Mouse (Mus musculus): ENCODE data around the gene Tmem117. TPM values are rescaled to one million over a fixed set of nuclear protein-coding genes. Genes with fewer than 3 reads are reported as not detected.

Gene Tmem117
- polyA plus RNA-seq, 1 experiment from 2014 or later: 22.1 TPM

DNA sequence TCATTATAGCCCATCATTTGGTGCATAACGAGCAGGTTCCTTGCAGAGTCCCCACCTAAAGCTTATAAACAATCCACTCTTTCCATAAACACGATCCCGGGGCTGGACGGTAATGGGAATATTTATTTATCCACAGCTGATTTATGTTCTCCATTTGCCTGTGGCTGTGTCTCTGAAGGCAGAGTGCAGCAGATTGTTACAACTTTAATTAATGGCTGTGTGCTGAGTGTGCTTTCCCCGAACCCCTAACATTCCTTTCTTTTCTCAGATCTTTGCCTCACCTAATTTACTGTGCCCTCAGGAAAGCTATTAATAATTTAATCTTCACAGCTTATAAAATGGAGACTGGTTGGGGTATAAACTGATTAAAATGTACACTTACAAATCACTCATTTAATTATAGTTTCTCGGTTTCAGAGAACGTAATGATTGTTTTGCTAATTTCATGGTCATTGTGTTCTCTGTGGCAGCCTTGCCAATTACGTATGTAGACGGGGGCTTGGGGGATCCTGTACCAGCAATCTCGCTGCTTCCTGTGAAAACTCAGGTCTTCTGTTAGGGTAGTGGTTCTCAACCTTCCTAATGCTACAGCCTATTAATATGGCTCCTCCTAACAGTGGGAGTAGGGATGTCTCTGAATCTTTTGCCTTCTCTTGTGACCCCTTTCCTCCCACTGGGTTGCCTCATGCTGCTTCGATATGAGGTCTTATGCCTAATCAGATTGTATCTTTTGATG lies 275.8 kb downstream of the Tmem117 start:
- no peak overlapping the region for H3K4me3 ChIP-seq (replicated peaks)
- no peaks in the 10 kb centered on the region for H3K9me3 ChIP-seq (replicated peaks)
- H3K9ac ChIP-seq (replicated peaks): no peak overlapping the region
- 18% methylated on average over 11 of the region's 11 CpGs for WGBS
- peak; percentile 57 for ATAC-seq (ENCODE audit: low FRiP score)
- H3K4me2 ChIP-seq: no peak overlapping the region
- H3K36me3 ChIP-seq: no peaks in the 10 kb centered on the region
- no peaks in the 10 kb centered on the region for H3K27me3 ChIP-seq (replicated peaks)
- H3K4me1 ChIP-seq: peaks cover 11% of the 10 kb centered on the region
- H3K27ac ChIP-seq (replicated peaks): no peak overlapping the region; the same call in 1 of the 2 replicates

DNA sequence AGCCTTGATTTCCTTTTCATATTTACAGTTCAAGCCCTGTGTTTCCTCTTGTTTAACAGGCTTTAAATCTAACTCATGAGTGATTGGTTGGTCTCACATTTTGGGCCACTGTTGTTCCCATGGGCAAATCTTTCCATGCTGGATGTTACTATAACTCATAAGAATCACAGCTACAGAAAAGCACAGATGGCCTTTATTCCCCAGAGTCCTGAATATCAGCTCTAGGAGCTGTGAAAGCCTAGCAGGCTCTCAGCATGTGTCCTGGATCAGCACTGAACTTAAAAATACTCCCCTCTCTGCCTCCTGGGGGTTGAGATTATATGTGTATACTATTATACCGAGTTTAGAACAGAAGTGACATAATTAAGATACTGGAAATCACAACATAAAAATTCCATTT lies 292.6 kb downstream of the Tmem117 start:
- Histone ChIP-seq H3K9ac (replicated peaks) (no peak overlapping the region), H3K27ac (replicated peaks) (no peak overlapping the region), H3K4me3 (replicated peaks) (no peak overlapping the region), H3K27me3 (replicated peaks) (no peaks in the 10 kb centered on the region), H3K36me3 (no peaks in the 10 kb centered on the region), H3K4me1 (no peaks in the 10 kb centered on the region), H3K4me2 (no peak overlapping the region), H3K9me3 (replicated peaks) (no peaks in the 10 kb centered on the region)
- 17% methylated on average over 1 of the region's 1 CpGs for WGBS
- no peak for ATAC-seq (ENCODE audit: low FRiP score)

DNA sequence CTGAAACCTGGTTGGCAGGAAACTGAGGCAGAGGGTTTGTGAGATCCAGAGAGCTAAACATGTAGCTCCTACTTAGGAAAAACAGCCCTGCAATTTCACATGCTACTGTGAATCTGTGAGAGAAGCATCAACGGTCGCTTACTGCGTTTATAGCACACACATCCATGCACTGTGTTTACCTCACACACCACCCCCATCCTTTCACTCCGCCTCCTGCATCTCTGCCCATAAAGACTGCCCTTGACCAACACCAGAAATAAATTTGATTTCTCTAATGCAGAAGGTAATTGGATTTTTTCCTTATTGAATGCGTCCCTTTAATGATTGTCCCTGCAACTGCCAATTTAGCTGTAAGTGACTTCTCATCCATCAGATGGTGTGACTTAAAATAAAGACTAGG lies 299.0 kb downstream of the Tmem117 start:
- Histone ChIP-seq H3K27ac (replicated peaks) (no peak overlapping the region), H3K4me2 (no peak overlapping the region), H3K9me3 (replicated peaks) (no peaks in the 10 kb centered on the region), H3K27me3 (replicated peaks) (no peaks in the 10 kb centered on the region), H3K9ac (replicated peaks) (no peak overlapping the region), H3K4me3 (replicated peaks) (no peak overlapping the region), H3K36me3 (no peaks in the 10 kb centered on the region), H3K4me1 (peaks cover 5% of the 10 kb centered on the region; the same call in 1 of the 2 replicates)
- no peak for ATAC-seq (ENCODE audit: low FRiP score)
- WGBS: 42% methylated on average over 5 of the region's 5 CpGs

DNA sequence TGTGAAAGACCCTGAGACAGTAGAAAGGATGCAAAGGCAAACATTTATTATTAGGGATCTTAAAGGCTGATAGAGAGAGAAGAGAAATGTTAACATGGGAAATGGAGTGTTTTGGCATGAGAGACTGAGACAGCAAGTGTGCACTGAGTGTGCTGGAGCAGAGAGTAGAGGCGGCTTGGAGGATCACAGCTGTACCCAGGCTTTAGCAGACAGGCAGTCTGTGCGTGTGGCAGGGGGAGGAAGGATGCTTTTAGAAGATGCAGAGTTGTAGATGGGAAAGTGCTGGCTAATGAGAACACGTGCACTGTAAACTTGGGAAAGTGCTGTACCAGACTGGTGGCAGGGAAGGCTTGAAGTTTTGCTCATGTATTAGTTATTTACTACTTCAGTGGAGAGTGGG lies 301.7 kb downstream of the Tmem117 start:
- H3K9ac ChIP-seq (replicated peaks): no peak overlapping the region
- H3K27me3 ChIP-seq (replicated peaks): no peaks in the 10 kb centered on the region
- H3K4me1 ChIP-seq: peaks cover 7% of the 10 kb centered on the region; the same call in 1 of the 2 replicates
- ATAC-seq (ENCODE audit: low FRiP score): no peak
- no peak overlapping the region for H3K27ac ChIP-seq (replicated peaks)
- no peaks in the 10 kb centered on the region for H3K9me3 ChIP-seq (replicated peaks)
- 43% methylated on average over 3 of the region's 3 CpGs for WGBS
- H3K4me2 ChIP-seq: no peak overlapping the region
- H3K4me3 ChIP-seq (replicated peaks): no peak overlapping the region
- H3K36me3 ChIP-seq: no peaks in the 10 kb centered on the region

DNA sequence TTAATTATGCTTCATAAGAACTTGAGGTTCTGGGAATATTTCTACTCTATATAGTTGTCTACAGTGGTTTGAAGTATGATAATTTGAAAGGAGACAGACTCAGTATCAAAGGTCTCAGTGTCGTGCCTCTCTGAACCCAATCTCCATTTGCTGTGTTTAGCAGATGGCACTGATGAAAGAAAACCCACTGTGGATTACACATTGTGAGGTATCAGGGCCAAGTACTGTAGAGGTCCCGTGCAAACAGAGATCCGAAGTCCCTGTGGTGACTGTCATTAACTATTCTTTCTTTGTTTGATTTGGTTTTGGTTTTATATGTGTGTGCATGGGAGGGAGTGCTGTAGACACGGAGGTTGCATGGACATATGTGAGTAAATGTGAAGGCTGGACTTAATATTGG lies 304.0 kb downstream of the Tmem117 start:
- Histone ChIP-seq H3K4me2 (no peak overlapping the region), H3K9ac (replicated peaks) (no peak overlapping the region), H3K27me3 (replicated peaks) (no peaks in the 10 kb centered on the region), H3K27ac (replicated peaks) (no peak overlapping the region), H3K36me3 (no peaks in the 10 kb centered on the region), H3K9me3 (replicated peaks) (no peaks in the 10 kb centered on the region), H3K4me3 (replicated peaks) (no peak overlapping the region), H3K4me1 (0 out of 2 replicates have a peak, but pooled peaks cover 2% of the 10 kb centered on the region)
- WGBS: 65% methylated on average over 4 of the region's 4 CpGs
- ATAC-seq (ENCODE audit: low FRiP score): no peak

DNA sequence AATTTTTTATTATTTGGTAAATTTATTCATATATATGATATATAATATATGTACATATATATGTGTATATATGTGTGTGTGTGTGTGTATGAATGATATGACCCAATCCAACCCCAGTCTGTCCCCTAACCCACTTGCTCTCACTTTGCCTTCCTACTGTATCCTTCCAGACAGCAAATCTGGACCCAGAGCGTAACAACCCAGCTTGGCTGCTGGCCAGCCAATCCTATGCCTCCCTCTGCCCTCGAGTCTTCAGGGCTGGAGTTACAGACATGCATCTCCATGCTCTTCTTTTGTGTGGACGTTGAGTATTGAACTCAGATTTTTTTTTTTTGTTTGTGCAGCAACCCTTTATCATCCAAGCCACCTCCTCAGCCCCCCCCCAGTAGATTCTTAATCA lies 304.4 kb downstream of the Tmem117 start:
- no peak overlapping the region for H3K9ac ChIP-seq (replicated peaks)
- no peak overlapping the region for H3K4me3 ChIP-seq (replicated peaks)
- H3K27ac ChIP-seq (replicated peaks): no peak overlapping the region
- WGBS: 24% methylated on average over 3 of the region's 3 CpGs
- no peaks in the 10 kb centered on the region for H3K27me3 ChIP-seq (replicated peaks)
- no peaks in the 10 kb centered on the region for H3K9me3 ChIP-seq (replicated peaks)
- ATAC-seq (ENCODE audit: low FRiP score): no peak
- no peak overlapping the region for H3K4me2 ChIP-seq
- 0 out of 2 replicates have a peak, but pooled peaks cover 2% of the 10 kb centered on the region for H3K4me1 ChIP-seq
- no peaks in the 10 kb centered on the region for H3K36me3 ChIP-seq

DNA sequence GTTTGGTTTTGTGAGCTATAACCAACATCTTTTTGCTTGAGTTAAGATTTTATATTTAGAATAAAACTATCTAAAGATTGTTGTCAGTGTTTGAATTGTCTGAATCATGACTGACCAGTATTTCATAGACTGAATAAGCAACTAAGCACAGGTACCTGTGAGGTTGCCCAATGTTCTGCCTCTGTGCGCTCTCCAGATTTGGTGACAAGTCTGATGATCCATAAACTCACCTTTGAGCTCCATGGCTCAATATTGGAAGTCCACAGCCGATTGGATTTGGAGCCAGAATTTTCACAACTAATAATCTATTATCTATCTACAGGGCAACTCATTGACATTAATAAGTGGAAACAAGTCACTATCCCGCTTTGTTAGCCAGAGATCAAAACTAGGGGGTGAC lies 312.9 kb downstream of the Tmem117 start:
- H3K36me3 ChIP-seq: no peaks in the 10 kb centered on the region
- H3K27ac ChIP-seq (replicated peaks): no peak overlapping the region
- no peak overlapping the region for H3K9ac ChIP-seq (replicated peaks)
- ATAC-seq (ENCODE audit: low FRiP score): no peak
- WGBS: 92% methylated on average over 3 of the region's 3 CpGs
- H3K4me1 ChIP-seq: no peaks in the 10 kb centered on the region
- no peaks in the 10 kb centered on the region for H3K27me3 ChIP-seq (replicated peaks)
- H3K9me3 ChIP-seq (replicated peaks): no peaks in the 10 kb centered on the region
- H3K4me3 ChIP-seq (replicated peaks): no peak overlapping the region
- H3K4me2 ChIP-seq: no peak overlapping the region

DNA sequence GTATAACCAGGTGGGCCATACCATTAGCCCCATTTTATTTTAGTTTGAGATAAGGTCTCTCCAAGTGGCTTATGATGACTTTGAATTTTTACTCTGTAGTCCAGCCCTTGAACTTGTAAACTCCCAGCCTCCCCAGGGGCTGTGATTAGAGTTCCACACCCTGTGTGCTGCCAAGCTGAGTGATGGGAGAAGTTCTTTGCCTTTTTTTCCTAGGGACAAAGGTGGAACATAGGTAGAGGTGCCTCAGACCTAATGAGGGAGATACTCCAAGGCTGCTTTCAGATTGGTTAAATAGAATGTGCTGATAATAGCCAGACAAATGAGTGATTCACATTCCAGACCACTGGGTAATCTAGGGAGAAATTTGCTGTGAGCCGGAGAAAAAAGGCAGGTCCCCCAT lies 313.4 kb downstream of the Tmem117 start:
- WGBS: 48% methylated on average over 1 of the region's 1 CpGs
- H3K4me2 ChIP-seq: no peak overlapping the region
- H3K4me3 ChIP-seq (replicated peaks): no peak overlapping the region
- ATAC-seq (ENCODE audit: low FRiP score): no peak
- H3K27me3 ChIP-seq (replicated peaks): no peaks in the 10 kb centered on the region
- H3K27ac ChIP-seq (replicated peaks): no peak overlapping the region
- H3K9me3 ChIP-seq (replicated peaks): no peaks in the 10 kb centered on the region
- H3K36me3 ChIP-seq: no peaks in the 10 kb centered on the region
- H3K9ac ChIP-seq (replicated peaks): no peak overlapping the region
- H3K4me1 ChIP-seq: no peaks in the 10 kb centered on the region

DNA sequence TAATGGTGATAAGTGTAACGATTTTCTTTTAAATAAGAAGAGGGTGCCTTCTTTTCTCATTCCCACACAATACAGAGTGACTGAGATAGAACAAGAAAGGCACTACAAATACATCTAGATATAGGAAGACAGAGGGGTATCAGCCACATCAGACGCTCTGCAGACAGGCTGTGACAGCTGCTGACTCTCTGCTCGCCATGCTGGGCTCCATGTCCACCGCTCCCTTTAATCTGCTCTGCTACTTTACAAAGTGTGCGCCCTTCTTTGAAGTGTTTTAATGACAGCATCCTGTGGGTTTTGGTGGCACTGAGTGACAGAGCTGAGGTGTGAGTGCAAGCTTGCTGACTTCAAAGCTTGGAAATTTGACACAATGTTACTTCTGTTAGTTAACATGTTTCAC lies 314.9 kb downstream of the Tmem117 start:
- 72% methylated on average over 5 of the region's 5 CpGs for WGBS
- Histone ChIP-seq H3K4me3 (replicated peaks) (no peak overlapping the region), H3K27ac (replicated peaks) (no peak overlapping the region), H3K27me3 (replicated peaks) (no peaks in the 10 kb centered on the region), H3K4me1 (no peaks in the 10 kb centered on the region), H3K9ac (replicated peaks) (no peak overlapping the region), H3K4me2 (no peak overlapping the region), H3K36me3 (no peaks in the 10 kb centered on the region), H3K9me3 (replicated peaks) (no peaks in the 10 kb centered on the region)
- no peak for ATAC-seq (ENCODE audit: low FRiP score)

DNA sequence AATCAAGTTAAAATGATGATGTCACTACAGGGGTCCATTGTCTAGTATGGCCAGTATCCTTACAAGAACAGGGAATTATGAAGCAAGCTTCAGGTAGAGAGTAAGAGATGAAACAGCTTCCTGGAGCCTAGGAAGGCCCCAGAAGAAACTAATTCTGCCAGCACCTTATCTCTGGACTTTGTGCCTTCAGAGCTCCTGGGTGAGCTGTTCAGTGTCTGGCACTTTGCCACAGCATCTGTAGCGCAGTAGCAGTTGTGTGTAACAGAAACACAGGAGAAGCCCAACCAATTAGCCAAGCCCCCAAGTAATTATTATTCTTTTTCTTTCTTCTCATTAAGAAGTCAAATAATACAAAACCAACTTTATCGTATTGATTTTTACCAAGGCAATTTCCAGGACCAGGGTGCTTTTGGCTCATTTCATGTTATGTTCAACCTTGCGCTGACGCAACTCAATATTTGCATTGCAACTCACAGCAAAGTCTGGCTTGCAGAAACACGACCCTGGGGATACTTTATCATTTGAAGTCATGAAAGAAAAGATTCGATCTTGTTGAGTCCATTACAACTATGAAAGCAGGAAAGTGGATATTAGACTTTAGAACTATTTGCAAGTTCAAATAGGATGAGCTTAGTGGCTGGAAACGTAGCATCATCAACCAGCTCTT lies 322.5 kb downstream of the Tmem117 start:
- no peaks in the 10 kb centered on the region for H3K27me3 ChIP-seq (replicated peaks)
- WGBS: 80% methylated on average over 7 of the region's 7 CpGs
- H3K4me2 ChIP-seq: no peak overlapping the region
- H3K36me3 ChIP-seq: no peaks in the 10 kb centered on the region
- H3K27ac ChIP-seq (replicated peaks): no peak overlapping the region
- H3K9me3 ChIP-seq (replicated peaks): no peaks in the 10 kb centered on the region
- no peak for ATAC-seq (ENCODE audit: low FRiP score)
- no peak overlapping the region for H3K9ac ChIP-seq (replicated peaks)
- 0 out of 2 replicates have a peak, but pooled peaks cover 6% of the 10 kb centered on the region for H3K4me1 ChIP-seq
- no peak overlapping the region for H3K4me3 ChIP-seq (replicated peaks)

DNA sequence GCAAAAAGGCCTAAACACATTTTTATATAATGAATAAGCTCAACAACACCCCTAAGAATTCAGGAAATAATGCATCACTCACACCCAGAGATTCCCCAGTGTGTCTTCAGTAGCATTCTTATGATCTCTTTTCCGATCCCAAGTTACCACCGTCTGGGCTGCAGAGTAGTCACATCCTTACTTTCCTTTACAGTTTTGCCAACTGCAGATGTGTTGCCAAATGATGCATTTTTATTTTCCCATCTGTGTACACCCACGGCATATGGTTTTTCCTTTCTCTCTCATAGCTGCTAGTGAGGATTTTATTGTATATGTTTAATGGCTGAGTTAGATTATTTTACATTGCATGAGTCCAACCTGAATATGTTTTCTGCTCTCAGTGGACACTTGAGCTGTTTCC lies 327.7 kb downstream of the Tmem117 start:
- Histone ChIP-seq H3K9ac (replicated peaks) (no peak overlapping the region), H3K4me1 (peaks cover 12% of the 10 kb centered on the region; the same call in 1 of the 2 replicates), H3K27me3 (replicated peaks) (no peaks in the 10 kb centered on the region), H3K4me2 (no peak overlapping the region), H3K4me3 (replicated peaks) (no peak overlapping the region), H3K9me3 (replicated peaks) (no peaks in the 10 kb centered on the region), H3K27ac (replicated peaks) (peak overlapping the region; percentile 18; the same call in 1 of the 2 replicates), H3K36me3 (no peaks in the 10 kb centered on the region)
- ATAC-seq (ENCODE audit: low FRiP score): no peak
- WGBS: 38% methylated on average over 3 of the region's 3 CpGs

DNA sequence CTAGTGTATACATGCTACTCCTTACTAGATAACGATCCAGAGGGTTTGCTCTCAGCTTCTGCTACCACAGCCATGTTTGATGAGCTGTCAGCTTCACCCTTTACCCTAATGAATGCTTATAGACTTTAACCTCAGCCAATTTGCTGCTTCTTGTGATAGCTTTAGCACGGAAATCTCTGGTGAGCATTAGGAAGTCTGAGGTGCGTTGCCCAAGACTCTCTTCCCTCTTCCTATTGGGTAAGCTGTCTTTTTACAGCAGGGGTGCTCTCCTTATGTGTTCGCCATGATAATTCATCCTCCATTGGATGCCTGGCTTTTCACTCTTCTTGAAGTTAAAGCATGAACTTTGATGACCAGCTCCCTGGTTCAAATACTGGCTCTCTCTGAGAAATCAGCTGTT lies 328.2 kb downstream of the Tmem117 start:
- Histone ChIP-seq H3K4me2 (no peak overlapping the region), H3K36me3 (no peaks in the 10 kb centered on the region), H3K4me3 (replicated peaks) (no peak overlapping the region), H3K9me3 (replicated peaks) (no peaks in the 10 kb centered on the region), H3K9ac (replicated peaks) (no peak overlapping the region), H3K27me3 (replicated peaks) (no peaks in the 10 kb centered on the region), H3K27ac (replicated peaks) (peak overlapping the region; percentile 18; the same call in 1 of the 2 replicates), H3K4me1 (peaks cover 12% of the 10 kb centered on the region; the same call in 1 of the 2 replicates)
- 51% methylated on average over 4 of the region's 4 CpGs for WGBS
- ATAC-seq (ENCODE audit: low FRiP score): no peak
